8 mouse cellular contexts compared by ENCODE assay signal in genomic region chr9:115293920-115294594, GRCm38 (mm10). TPM values are rescaled to one million over a fixed set of nuclear protein-coding genes. Genes with fewer than 3 reads are reported as not detected.
DNase-seq lines count a peak whose midpoint lies in the region; ATAC-seq and TF ChIP-seq lines count a peak whose summit lies in the region.
"Had no signal": no experiment of that assay in that cellular context is flagged by ENCODE, and none has a peak within 500 bp of the region (broad histone marks: within the 10 kb centered on the region; RNA-seq: fewer than 3 reads in every experiment).

No protein-coding gene starts in this region.

- TF ChIP-seq EP300 in stomach, postnatal 0 days (optimal IDR thresholded peaks at IDR 0.05) = no peak

- 82% methylated on average over 10 of the region's 10 CpGs for WGBS in heart, embryonic 15.5 days
- 83% methylated on average over 10 of the region's 10 CpGs for WGBS in midbrain, embryonic 14.5 days
- WGBS in midbrain, embryonic 10.5 days = 90% methylated on average over 10 of the region's 10 CpGs
- WGBS in intestine, embryonic 15.5 days = 72% methylated on average over 10 of the region's 10 CpGs
- 83% methylated on average over 10 of the region's 10 CpGs for WGBS in stomach, postnatal 0 days

- peak overlapping the region; percentile 1; the same call in 1 of the 2 replicates for H3K27ac ChIP-seq in heart, embryonic 15.5 days
- H3K27ac ChIP-seq in midbrain, embryonic 14.5 days (replicated peaks; ENCODE audit: low read depth, low read length) = no peak overlapping the region
- H3K27ac ChIP-seq in midbrain, embryonic 10.5 days (replicated peaks) = no peak overlapping the region
- no peak overlapping the region for H3K27ac ChIP-seq in intestine, embryonic 15.5 days
- H3K27ac ChIP-seq in stomach, postnatal 0 days (replicated peaks) = no peak overlapping the region

- peaks cover 54% of the 10 kb centered on the region for H3K4me1 ChIP-seq in heart, embryonic 15.5 days (replicated peaks)
- no peaks in the 10 kb centered on the region for H3K4me1 ChIP-seq in midbrain, embryonic 14.5 days (ENCODE audit: control insufficient read depth, insufficient read depth, low read length)
- H3K4me1 ChIP-seq in midbrain, embryonic 10.5 days = peaks cover 10% of the 10 kb centered on the region; the same call in 1 of the 2 replicates
- H3K4me1 ChIP-seq in intestine, embryonic 15.5 days (replicated peaks) = peaks cover 25% of the 10 kb centered on the region
- H3K4me1 ChIP-seq in stomach, postnatal 0 days (replicated peaks; ENCODE audit: control insufficient read depth, insufficient read depth) = no peaks in the 10 kb centered on the region

- TF ChIP-seq CTCF in stomach, postnatal 0 days (IDR thresholded peaks at IDR 0.05; ENCODE audit: low read depth) = peak; percentile 60

- H3K4me2 ChIP-seq in heart, embryonic 15.5 days = no peak overlapping the region
- no peak overlapping the region for H3K4me2 ChIP-seq in midbrain, embryonic 14.5 days (ENCODE audit: low read length)
- H3K4me2 ChIP-seq in intestine, embryonic 15.5 days (replicated peaks) = no peak overlapping the region
- no peak overlapping the region for H3K4me2 ChIP-seq in stomach, postnatal 0 days (replicated peaks; ENCODE audit: low read depth)

- DNase-seq in heart, adult 18-20 months = no peak
- DNase-seq in midbrain, embryonic 14.5 days = peak; percentile 61
- no peak for DNase-seq in midbrain, embryonic 10.5 days (ENCODE audit: low spot score)
- DNase-seq in stomach, postnatal 0 days (ENCODE audit: low spot score) = no peak
- DNase-seq in spleen, adult 12 weeks (ENCODE audit: low spot score) = no peak
- DNase-seq: gastrocnemius, postnatal 25 days had no signal

- H3K4me3 ChIP-seq in heart, embryonic 15.5 days = no peak overlapping the region
- H3K4me3 ChIP-seq in midbrain, embryonic 14.5 days (replicated peaks; ENCODE audit: low read depth, low read length) = no peak overlapping the region
- H3K4me3 ChIP-seq in midbrain, embryonic 10.5 days = no peak overlapping the region
- no peak overlapping the region for H3K4me3 ChIP-seq in intestine, embryonic 15.5 days (replicated peaks)
- H3K4me3 ChIP-seq in stomach, postnatal 0 days (ENCODE audit: low read depth, low read length) = no peak overlapping the region

- H3K9me3 ChIP-seq in heart, embryonic 15.5 days (replicated peaks) = no peaks in the 10 kb centered on the region
- H3K9me3 ChIP-seq in midbrain, embryonic 14.5 days (ENCODE audit: control insufficient read depth, low read length) = no peaks in the 10 kb centered on the region
- no peaks in the 10 kb centered on the region for H3K9me3 ChIP-seq in midbrain, embryonic 10.5 days (replicated peaks)
- H3K9me3 ChIP-seq in intestine, embryonic 15.5 days = no peaks in the 10 kb centered on the region
- H3K9me3 ChIP-seq in stomach, postnatal 0 days (ENCODE audit: control insufficient read depth, low read length) = no peaks in the 10 kb centered on the region

- H3K9ac ChIP-seq in heart, embryonic 15.5 days = no peak overlapping the region
- H3K9ac ChIP-seq in midbrain, embryonic 14.5 days (replicated peaks; ENCODE audit: low read length) = no peak overlapping the region
- no peak overlapping the region for H3K9ac ChIP-seq in intestine, embryonic 15.5 days
- no peak overlapping the region for H3K9ac ChIP-seq in stomach, postnatal 0 days (ENCODE audit: low read length)

- no peak for ATAC-seq in heart, embryonic 15.5 days (replicated peaks; ENCODE audit: insufficient number of reproducible peaks, insufficient read depth, low FRiP score, low read depth)
- no peak for ATAC-seq in midbrain, embryonic 14.5 days (ENCODE audit: low FRiP score, low TSS enrichment)
- peak; percentile 48 for ATAC-seq in intestine, embryonic 15.5 days
- no peak for ATAC-seq in stomach, postnatal 0 days (ENCODE audit: low FRiP score, low TSS enrichment)

- no peaks in the 10 kb centered on the region for H3K27me3 ChIP-seq in heart, embryonic 15.5 days
- no peaks in the 10 kb centered on the region for H3K27me3 ChIP-seq in midbrain, embryonic 14.5 days (ENCODE audit: control insufficient read depth, insufficient read depth, low read length)
- no peaks in the 10 kb centered on the region for H3K27me3 ChIP-seq in midbrain, embryonic 10.5 days (ENCODE audit: low read depth, poor library complexity, severe bottlenecking)
- no peaks in the 10 kb centered on the region for H3K27me3 ChIP-seq in intestine, embryonic 15.5 days (replicated peaks)
- no peaks in the 10 kb centered on the region for H3K27me3 ChIP-seq in stomach, postnatal 0 days (ENCODE audit: control insufficient read depth, insufficient read depth, low read length)

- H3K36me3 ChIP-seq in heart, embryonic 15.5 days = no peaks in the 10 kb centered on the region
- H3K36me3 ChIP-seq in midbrain, embryonic 14.5 days (ENCODE audit: control insufficient read depth, insufficient read depth, low read length) = no peaks in the 10 kb centered on the region
- H3K36me3 ChIP-seq in midbrain, embryonic 10.5 days = peaks cover 5% of the 10 kb centered on the region; the same call in 1 of the 2 replicates
- H3K36me3 ChIP-seq in intestine, embryonic 15.5 days = no peaks in the 10 kb centered on the region
- H3K36me3 ChIP-seq in stomach, postnatal 0 days (ENCODE audit: control insufficient read depth, insufficient read depth, low read length) = no peaks in the 10 kb centered on the region

RNA-seq across cellular contexts. Expression of gene Stt3b, which starts 16.2 kb away (rescaled TPM):
- 64.0 and 76.2 TPM in 2 replicates for polyA plus RNA-seq in heart, embryonic 15.5 days (2015; fragmentation: Nextera tagmentation; extraction: Ambion mirVana)
- 10 to 100 TPM; 58.5 TPM for total RNA-seq in heart, adult 18-20 months (2021)
- polyA plus RNA-seq in midbrain, embryonic 14.5 days (2014; fragmentation: Nextera tagmentation; extraction: Ambion mirVana) = 66.4 and 101 TPM in 2 replicates
- polyA plus RNA-seq in midbrain, embryonic 10.5 days (2016; fragmentation: Nextera tagmentation; extraction: Ambion mirVana) = 91.0 and 99.9 TPM in 2 replicates
- polyA plus RNA-seq in intestine, embryonic 15.5 days (2015; fragmentation: Nextera tagmentation; extraction: Ambion mirVana) = 128 TPM in 2 replicates
- 48.9 and 49.6 TPM in 2 replicates for polyA plus RNA-seq in stomach, postnatal 0 days (2015; fragmentation: Nextera tagmentation; extraction: Ambion mirVana)
